Mouse (Mus musculus): ENCODE data around the gene Speer4f1. TPM values are rescaled to one million over a fixed set of nuclear protein-coding genes. Genes with fewer than 3 reads are reported as not detected.
"Not testable (repeated sequence)": the region's sequence is repeated elsewhere in the genome, so short reads cannot be mapped to it uniquely, and the experiment has no call there.

Gene Speer4f1
- not detected for total RNA-seq (2021)
- long read RNA-seq = 0 reads

DNA sequence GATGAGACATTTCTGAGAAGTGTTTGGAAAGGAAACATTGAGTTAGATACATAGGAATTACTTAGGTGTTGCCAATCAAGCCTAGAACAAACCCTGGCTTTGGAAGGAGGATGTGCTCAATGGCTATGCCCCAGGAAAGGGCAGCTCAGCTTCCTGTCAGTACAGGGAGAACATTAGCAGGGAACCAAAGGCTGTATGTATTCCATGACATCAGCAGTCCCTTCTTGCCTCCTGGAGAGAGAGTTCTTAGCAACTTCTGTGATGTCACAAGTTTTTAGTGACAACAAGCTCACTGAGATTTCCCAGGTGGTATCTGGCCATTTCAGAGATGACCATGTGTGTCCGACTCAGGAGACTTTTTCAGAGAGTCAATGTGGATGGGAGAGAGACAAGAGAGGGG is at the start of gene Speer4f1:
TSS of gene Speer4f1 (plus strand) at position 301 of the 400 bp plus-strand sequence.
- not testable (repeated sequence) for DNase-seq (ENCODE audit: low spot score in 2 of 2)

DNA sequence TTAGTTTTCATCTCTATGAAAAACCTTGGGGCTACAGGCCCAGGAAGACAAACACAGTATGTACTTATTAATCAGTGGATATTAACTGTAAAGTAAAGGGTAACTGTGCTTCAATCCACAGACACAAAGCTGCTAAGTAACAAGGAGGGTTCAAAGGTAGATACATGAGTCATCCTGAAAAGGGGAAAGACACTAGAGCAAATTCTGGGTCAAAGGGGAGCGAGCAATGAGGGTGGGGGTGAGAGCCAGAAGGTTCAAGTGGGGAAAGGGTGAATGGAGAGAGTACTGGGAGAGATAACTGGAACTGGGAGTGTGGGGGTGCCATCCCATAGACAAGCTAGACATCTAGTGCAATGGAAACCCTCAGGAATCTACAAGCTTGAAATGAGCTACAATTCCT is 49.0 kb upstream of the Speer4f1 start:
- no peak for DNase-seq (ENCODE audit: low spot score in 2 of 2)

DNA sequence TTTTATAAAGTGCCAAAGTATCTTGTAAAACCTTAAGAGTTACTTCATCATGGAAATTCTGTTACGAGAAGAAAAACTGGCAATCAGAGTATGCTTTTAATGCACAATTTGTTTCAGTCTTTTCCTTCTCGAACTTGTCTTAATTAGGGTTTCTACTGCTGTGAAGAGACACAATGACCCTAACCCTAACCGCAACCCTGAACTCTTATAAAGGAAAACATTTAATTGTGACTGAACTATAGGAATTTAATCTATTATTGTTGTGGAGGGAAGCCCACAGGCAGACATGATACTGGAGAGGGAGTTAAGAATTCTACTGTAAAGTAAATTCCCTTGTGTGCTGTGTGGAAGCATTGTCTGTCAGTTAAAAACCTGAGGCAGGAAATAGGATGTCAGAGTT is 41.2 kb upstream of the Speer4f1 start:
- DNase-seq (ENCODE audit: low spot score in 2 of 2) = no peak

DNA sequence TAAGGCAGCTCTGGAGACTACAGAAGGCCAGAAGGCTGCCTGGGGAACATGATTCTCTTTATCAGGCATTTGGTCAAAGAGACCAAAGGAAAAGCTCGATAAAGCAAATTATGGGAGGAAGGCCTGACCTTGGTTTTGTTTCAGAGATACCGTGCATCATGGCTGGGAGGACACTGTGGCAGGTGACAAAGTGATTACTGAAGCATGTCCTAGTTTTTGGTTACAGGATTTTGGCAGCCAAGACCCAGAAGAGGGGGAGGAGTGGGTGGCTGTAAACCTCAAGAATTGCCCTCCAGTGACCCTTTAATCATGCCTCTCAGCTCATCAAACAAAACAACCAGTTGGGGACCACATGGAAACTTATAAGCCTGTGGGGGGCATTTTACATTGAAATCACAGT is 39.7 kb upstream of the Speer4f1 start:
- DNase-seq (ENCODE audit: low spot score in 2 of 2) = no peak

DNA sequence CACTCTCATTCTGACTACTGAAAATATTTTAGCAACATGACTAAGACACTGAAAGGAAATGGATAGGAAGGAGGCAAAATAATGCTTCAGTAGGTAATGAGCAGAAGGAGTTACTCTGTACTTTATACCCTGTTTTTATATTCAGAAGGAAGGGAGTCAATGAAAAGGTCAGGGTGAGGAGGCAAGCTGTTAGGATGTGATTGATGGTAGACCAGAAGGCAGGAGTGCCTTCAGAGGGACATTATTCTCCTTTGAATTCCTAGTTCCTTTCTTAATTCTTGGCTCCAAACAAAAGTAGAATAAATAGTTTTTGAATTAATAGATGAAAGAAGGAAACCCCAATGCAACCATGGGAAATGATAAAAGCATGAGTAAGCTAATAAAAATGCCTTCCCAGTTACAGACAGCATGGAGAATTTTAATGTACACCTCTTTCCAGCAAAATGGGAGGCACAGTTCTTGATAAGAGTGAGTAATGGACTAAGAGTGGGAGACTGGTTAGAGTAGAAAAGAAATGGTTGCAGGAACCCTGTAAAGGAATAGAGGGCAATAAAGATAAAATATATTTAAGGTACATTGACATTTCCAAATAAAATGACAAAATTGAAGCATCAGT is 36.3 kb upstream of the Speer4f1 start:
- no peak for DNase-seq (ENCODE audit: low spot score in 2 of 2)

DNA sequence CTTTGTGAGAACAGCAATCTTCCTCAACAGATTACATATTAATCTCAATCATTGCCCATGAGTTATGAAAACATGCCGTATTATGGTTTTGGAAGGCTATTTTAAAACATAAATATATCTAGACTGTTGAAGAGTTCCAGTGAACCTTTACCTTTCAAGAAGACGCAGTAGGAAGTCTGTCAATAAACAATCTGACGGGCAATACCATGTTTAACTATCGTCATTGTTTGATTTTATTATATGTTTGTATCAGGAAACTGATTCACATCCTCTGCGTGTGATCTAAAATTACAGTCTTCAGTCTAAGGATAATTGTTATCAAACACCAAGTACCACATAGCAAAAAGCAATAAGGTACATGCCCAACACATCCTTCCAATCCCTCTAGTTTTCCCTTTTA is 21.8 kb upstream of the Speer4f1 start:
- DNase-seq (ENCODE audit: low spot score in 2 of 2) = no peak

DNA sequence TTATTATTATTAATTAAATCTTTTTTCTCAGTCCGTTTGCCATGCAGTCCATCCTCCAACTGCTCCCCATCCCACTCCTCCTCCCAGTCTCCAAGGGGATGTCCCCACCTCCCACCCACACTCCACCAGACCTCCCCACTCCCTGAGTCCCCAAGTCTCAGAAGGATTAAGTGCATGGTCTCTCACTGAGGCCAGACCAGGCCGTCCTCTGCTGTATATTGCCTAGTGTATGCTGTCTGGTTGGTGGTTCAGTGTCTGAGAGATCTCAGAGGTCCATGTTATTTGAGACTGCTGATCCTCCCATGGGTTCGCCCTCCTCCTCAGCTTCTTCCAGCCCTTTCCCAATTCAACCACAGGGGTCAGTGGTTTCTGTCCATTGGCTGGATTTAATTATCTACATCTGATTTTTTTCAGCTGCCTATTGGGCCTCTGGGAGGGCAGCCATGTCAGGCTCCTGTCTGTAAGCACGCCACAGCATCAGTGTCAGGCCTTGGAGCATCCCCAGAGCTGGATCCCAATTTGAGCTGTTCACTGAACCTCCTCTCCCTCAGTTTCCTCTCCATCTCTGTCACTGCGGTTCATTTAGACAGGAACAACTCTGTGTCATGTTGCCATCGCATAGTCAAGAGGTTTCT is 20.8 kb upstream of the Speer4f1 start:
- no peak for DNase-seq (ENCODE audit: low spot score in 2 of 2)

DNA sequence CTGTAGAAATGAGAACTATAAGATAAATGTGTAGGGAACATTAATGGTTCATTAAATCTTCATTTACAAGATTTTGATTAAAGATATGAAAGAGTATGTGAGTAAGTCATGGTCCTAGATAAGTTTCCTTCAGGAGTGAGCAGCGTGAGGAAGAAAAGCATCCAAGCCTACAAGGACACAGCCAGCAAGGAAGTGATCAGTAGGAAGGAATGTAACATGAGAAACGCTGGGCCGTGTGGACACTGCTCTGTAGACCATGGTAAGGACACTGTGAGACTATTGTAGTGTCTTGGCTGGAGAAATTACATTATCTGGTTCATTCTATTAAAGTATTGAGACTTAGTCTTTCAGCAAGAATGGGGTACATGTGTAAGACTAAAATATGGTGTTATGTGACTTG is 19.2 kb upstream of the Speer4f1 start:
- no peak for DNase-seq (ENCODE audit: low spot score in 2 of 2)

DNA sequence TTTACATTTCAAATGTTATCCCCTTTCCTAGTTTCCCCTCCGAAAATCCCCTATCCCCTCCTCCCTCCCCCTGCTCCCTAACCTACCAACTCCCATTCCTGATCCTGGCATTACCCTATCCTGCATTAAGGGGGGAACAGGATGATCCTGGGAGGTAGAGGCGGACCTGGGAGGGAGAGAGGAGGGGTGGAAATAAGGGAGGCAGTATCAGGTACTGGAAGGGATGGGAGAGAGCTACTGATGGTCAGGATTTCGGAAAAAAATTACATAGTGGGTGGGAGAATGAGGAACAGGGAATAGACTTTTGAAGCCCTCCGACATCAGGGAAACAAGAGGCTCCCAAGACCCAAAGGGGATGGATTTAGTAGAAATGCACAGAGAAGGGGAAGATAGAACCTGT is 7.8 kb upstream of the Speer4f1 start:
- not testable (repeated sequence) for DNase-seq (ENCODE audit: low spot score in 2 of 2)

DNA sequence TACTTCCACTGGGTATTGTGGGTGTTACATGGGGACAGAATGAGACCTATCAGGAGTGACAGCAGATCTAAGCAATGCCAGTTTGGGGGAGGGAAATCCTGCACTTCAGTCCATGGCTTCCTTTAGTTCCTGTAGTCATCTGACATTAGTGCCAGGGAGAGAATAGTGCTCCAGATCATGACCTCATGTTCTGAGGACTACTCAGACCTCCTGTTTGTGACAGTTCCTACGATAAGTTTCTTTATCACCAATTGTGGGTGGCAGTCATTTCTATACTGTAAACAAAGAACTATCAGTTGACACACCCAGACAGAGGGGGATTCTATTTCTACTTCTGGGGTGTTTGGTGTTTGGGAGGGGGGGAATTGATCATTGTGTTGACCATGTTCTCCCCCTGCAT is 578 bp downstream of the Speer4f1 start:
- no peak for DNase-seq (ENCODE audit: low spot score in 2 of 2)

DNA sequence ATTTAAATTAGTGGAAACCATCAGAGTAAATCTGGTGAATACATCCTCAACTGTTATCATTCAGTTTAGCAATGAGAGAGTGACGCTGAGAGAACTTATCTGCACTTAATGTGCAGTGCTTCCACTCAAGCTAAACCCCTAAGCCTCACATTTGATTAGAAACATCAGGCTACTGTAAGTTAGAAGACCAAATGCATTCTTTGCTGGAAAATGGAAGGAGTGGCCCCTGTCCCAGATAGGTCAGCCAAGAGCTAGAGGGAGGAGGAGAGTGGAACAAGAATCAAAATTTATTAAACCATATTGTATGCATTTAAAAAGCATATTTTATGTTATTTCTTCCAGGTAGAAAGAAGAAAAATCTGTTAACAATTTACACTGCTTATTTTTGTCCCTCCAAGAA is 14.0 kb downstream of the Speer4f1 start:
- no peak for DNase-seq (ENCODE audit: low spot score in 2 of 2)

DNA sequence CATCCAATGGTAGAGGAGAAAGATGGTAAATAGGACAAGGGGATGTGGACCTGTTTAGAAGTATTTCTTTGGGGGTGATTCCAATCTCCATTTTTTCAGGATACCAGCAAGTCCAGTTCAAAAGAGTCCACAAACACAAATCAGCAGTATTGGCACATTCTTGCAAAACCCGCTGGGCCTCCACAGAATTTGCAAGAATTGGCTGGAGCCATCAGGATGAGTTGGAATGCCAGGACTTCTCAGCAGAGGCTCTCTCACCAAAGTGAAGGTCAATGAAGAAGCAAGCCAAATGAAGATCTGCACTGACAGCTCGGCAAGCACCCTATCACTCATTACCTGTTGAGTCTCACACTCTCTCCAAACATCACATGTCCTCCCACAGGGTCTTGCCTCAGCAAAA is 19.7 kb downstream of the Speer4f1 start:
- DNase-seq (ENCODE audit: low spot score in 2 of 2) = no peak

DNA sequence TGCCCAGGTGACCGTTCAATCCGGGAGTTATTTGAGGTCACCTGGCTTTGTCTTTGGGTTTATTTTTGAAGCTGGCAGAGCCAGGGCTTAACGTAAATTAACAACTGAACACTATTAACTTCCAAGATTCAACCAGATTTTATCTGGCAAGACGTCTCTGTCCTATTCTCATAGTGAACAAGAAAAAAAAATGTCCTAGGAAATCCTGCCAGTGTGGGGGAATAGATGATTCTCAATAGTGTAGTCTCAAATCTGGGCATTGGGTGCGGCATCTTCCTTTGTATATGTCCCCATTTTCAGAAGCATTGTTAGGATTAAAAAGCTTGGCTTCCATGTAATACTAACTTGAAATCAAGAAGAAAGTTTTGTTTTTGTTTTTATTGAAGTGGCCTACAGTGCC is 20.8 kb downstream of the Speer4f1 start:
- DNase-seq (ENCODE audit: low spot score in 2 of 2) = no peak

DNA sequence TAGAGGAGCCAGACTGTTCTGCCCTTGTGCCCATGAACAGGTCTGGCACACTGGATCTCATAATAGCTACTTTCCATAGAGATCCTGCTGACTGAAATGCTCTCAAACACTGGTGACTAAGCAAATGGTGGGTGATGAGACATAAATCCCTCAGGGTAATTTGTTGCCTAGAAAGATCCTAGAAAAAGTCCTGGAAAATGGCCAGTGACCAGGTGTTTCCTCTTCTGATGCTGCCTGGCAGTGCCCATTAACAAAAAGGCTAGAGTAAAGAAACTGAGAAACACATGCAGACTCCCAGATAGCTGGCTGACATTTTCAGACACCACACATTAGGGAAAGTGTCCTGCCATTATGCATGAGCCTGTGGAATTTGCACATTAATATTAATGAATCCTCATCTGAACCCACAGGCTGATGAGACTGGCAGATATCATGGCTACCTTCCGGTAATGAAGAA is 24.0 kb downstream of the Speer4f1 start:
- peak; percentile 17 to 19 for DNase-seq (ENCODE audit: low spot score in 2 of 2)

DNA sequence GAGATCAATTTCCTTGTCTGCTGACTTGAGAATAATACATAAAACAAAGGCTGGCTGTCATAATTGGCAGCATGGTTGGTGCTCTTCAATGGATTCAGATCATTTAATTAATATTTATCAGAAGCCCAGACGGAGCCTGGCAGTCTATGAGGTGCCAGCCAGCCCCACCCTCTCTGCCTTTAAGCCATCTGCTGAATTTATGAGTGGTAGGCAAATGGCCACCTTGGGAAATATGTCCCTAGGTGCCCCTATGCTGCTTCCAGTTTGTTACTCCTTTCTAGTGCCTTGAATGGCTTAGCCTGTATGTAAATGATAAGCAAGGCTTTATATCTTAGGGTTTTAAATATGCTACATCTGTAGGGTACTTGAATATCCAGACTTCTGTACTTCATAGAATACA is 25.0 kb downstream of the Speer4f1 start:
- peak; percentile 31 to 37 for DNase-seq (ENCODE audit: low spot score in 2 of 2)

DNA sequence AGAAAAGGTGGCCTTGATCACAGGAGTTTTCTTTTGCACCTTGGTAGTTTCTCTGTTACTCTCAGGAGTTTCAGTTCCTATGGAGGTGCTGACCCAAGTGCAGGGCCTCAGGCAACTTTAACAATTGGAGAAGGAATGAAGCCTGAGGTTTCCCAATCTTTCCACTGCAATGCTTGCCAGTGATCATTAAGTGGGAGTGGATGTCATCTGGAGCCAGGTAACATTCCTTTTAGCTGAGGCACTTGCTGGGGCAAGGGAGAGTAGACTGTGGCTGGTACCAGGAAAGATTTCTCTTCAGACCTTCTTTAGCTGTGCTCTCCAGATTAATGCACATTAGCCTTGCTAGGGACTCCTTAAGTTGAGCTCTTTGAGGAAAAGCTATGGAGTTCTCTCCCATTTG is 29.6 kb downstream of the Speer4f1 start:
- DNase-seq (ENCODE audit: low spot score in 2 of 2) = no peak

DNA sequence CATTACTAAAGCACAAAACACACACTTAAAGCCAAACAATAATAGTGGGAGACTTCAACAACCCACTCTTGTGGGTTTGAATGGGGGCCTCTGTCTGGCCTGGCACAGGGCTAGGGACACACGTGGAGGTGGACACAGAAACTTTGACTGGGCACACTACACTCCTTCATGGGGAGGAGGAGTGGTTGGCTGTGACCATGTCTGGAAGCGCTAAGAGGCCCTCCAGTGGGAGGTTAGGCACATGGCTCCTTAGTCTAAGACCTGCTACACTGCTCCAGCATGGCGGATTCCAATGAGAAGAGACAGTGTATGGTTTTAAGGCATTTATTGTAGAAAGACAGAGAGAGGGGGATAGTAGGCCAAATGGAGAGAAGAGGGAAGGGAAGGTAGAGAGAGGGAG is 32.1 kb downstream of the Speer4f1 start:
- DNase-seq (ENCODE audit: low spot score in 2 of 2) = no peak

Other genes with a start within 250 kb of the Speer4f1 start
- not detected for gene Speer4f2, start 102.9 kb upstream of the Speer4f1 start, total RNA-seq (2021)
- 10 to 100 TPM; 56.3 to 59.6 TPM for gene Sema3c, start 98.2 kb downstream of the Speer4f1 start, total RNA-seq (2021)

All from layer of hippocampus, postnatal 10 days (tissue).